Mouse (Mus musculus) CH12.LX (cell line): ENCODE measurements around the gene Acbd4. TPM values are rescaled to one million over a fixed set of nuclear protein-coding genes. Genes with fewer than 3 reads are reported as not detected.

Experiments used
- DNase-seq: peaks from one replicate; pipeline ENCODE4 v3.0.0-alpha.2; 2013; ENCODE audit errors: extremely low read depth
- H3K27ac ChIP-seq: 2 replicates; pipeline ENCODE4 v1.5.1; 2012; ENCODE audit warnings: low read depth, mild to moderate bottlenecking, control low read depth, moderate library complexity; ENCODE audit not compliant: insufficient read depth
- H3K27me3 ChIP-seq: replicated peaks from 2 replicates; pipeline ENCODE3; 2012; ENCODE audit warnings: inconsistent platforms
- H3K36me3 ChIP-seq, 2 experiments: replicated peaks in 1 of 2; 2 replicates each; pipeline versions ENCODE3 to v1.6.1; 2012; ENCODE audit warnings: inconsistent platforms in 1 of 2, low read length in 1 of 2, mild to moderate bottlenecking in 1 of 2, mixed read lengths in 1 of 2, moderate library complexity in 1 of 2; ENCODE audit not compliant: control insufficient read depth in 1 of 2, insufficient read depth in 1 of 2
- H3K4me1 ChIP-seq, 2 experiments: 2 replicates each; pipeline ENCODE4 v1.6.1; 2012; ENCODE audit warnings: inconsistent platforms in 1 of 2, moderate library complexity in 1 of 2; ENCODE audit not compliant: insufficient read depth in 2 of 2, control insufficient read depth in 1 of 2
- H3K4me2 ChIP-seq: 2 replicates; pipeline ENCODE4 v1.6.1; 2012; ENCODE audit warnings: low read depth, mild to moderate bottlenecking, control low read depth; ENCODE audit not compliant: poor library complexity, insufficient read depth, severe bottlenecking
- H3K4me3 ChIP-seq, 3 experiments: fragments of 150-350 bp in 1 of 3; sonication (generic) in 1 of 3; replicated peaks in 1 of 3; 2 replicates each; pipeline versions ENCODE3 to v1.5.1; 2011 to 2012; ENCODE audit warnings: low read depth in 2 of 3, low read length in 2 of 3, mild to moderate bottlenecking in 2 of 3, moderate library complexity in 2 of 3, control low read depth in 1 of 3, improper control_type of control experiment in 1 of 3, inconsistent platforms in 1 of 3, mixed read lengths in 1 of 3; ENCODE audit not compliant: poor library complexity in 1 of 3
- H3K79me2 ChIP-seq: replicated peaks from 2 replicates; pipeline ENCODE4 v1.6.1; 2012; ENCODE audit warnings: mild to moderate bottlenecking, moderate library complexity; ENCODE audit not compliant: control insufficient read depth, poor library complexity, insufficient read depth, severe bottlenecking; ENCODE audit errors: extremely low read depth
- H3K9ac ChIP-seq: 2 replicates; pipeline ENCODE4 v1.6.1; 2012; ENCODE audit warnings: low read depth, mild to moderate bottlenecking, control low read depth, moderate library complexity; ENCODE audit not compliant: insufficient read depth
- H3K9me3 ChIP-seq: replicated peaks from 2 replicates; pipeline ENCODE3; 2012; ENCODE audit warnings: low read length, inconsistent platforms, mixed read lengths
- BHLHE40 ChIP-seq: IDR thresholded peaks from 2 replicates; pipeline ENCODE4 v1.6.1; 2011; ENCODE audit warnings: mild to moderate bottlenecking, low read depth, low read length, improper control_type of control experiment
- CHD1 ChIP-seq: IDR thresholded peaks from 2 replicates; pipeline ENCODE4 v1.6.1; 2012; ENCODE audit warnings: low read depth, low read length, improper control_type of control experiment, inconsistent platforms
- CHD2 ChIP-seq: IDR thresholded peaks from 2 replicates; pipeline ENCODE4 v1.6.1; 2011; ENCODE audit warnings: low read length, improper control_type of control experiment
- CTCF ChIP-seq, 2 experiments: IDR thresholded peaks in 1 of 2; conservative IDR thresholded peaks in 1 of 2; 2 replicates each; pipeline ENCODE4 v1.5.1; 2011 to 2012; ENCODE audit warnings: low read depth in 2 of 2, low read length in 2 of 2, improper control_type of control experiment in 1 of 2, inconsistent platforms in 1 of 2, mild to moderate bottlenecking in 1 of 2, moderate library complexity in 1 of 2
- E2F4 ChIP-seq: IDR thresholded peaks from 2 replicates; pipeline ENCODE4 v1.6.1; 2011; ENCODE audit warnings: low read depth, low read length, improper control_type of control experiment; ENCODE audit not compliant: insufficient replicate concordance
- ELF1 ChIP-seq: IDR thresholded peaks from 2 replicates; pipeline ENCODE4 v1.6.1; 2014; ENCODE audit warnings: low read depth, mild to moderate bottlenecking, inconsistent platforms, low read length, improper control_type of control experiment
- EP300 ChIP-seq: IDR thresholded peaks from 2 replicates; pipeline ENCODE4 v1.6.1; 2011; ENCODE audit warnings: low read length, improper control_type of control experiment
- GABPA ChIP-seq: IDR thresholded peaks from 2 replicates; pipeline ENCODE4 v1.6.1; 2012; ENCODE audit warnings: low read depth, low read length, improper control_type of control experiment, inconsistent platforms; ENCODE audit not compliant: insufficient replicate concordance
- HCFC1 ChIP-seq: IDR thresholded peaks from 2 replicates; pipeline ENCODE4 v1.6.1; 2012; ENCODE audit warnings: low read depth, mild to moderate bottlenecking, inconsistent platforms, low read length, improper control_type of control experiment
- IRF4 ChIP-seq: IDR thresholded peaks from 2 replicates; pipeline ENCODE4 v1.6.1; 2014; ENCODE audit warnings: low read depth, mild to moderate bottlenecking, inconsistent platforms, low read length, improper control_type of control experiment
- JUN ChIP-seq: IDR thresholded peaks from 2 replicates; pipeline ENCODE4 v1.6.1; 2011; ENCODE audit warnings: low read depth, mild to moderate bottlenecking, low read length, improper control_type of control experiment, moderate library complexity; ENCODE audit not compliant: insufficient read depth
- JUND ChIP-seq: conservative IDR thresholded peaks from 2 replicates; pipeline ENCODE4 v1.6.1; 2011; ENCODE audit warnings: low read depth, low read length, improper control_type of control experiment
- KAT2A ChIP-seq: IDR thresholded peaks from 2 replicates; pipeline ENCODE4 v1.6.1; 2012; ENCODE audit warnings: low read length, improper control_type of control experiment, inconsistent platforms; ENCODE audit not compliant: insufficient replicate concordance
- MAFK ChIP-seq: IDR thresholded peaks from 2 replicates; pipeline ENCODE4 v1.6.1; 2011; ENCODE audit warnings: low read length, improper control_type of control experiment; ENCODE audit not compliant: insufficient replicate concordance
- MAZ ChIP-seq: IDR thresholded peaks from 2 replicates; pipeline ENCODE4 v1.6.1; 2012; ENCODE audit warnings: low read depth, mild to moderate bottlenecking, inconsistent platforms, low read length, improper control_type of control experiment, moderate library complexity
- MYC ChIP-seq: IDR thresholded peaks from 2 replicates; pipeline ENCODE4 v1.6.1; 2011; ENCODE audit warnings: low read depth, mild to moderate bottlenecking, improper control_type of control experiment, low read length
- NELFE ChIP-seq: IDR thresholded peaks from 2 replicates; pipeline ENCODE4 v1.6.1; 2011; ENCODE audit warnings: low read depth, low read length, improper control_type of control experiment
- NRF1 ChIP-seq: IDR thresholded peaks from 2 replicates; pipeline ENCODE4 v1.6.1; 2014; ENCODE audit warnings: low read depth, mild to moderate bottlenecking, inconsistent platforms, low read length, improper control_type of control experiment, moderate library complexity
- PAX5 ChIP-seq: IDR thresholded peaks from 2 replicates; pipeline ENCODE4 v1.6.1; 2012; ENCODE audit warnings: low read length, inconsistent platforms, mixed read lengths
- POLR2A ChIP-seq: IDR thresholded peaks from 2 replicates; pipeline ENCODE4 v1.6.1; 2011; ENCODE audit warnings: low read depth, mild to moderate bottlenecking, improper control_type of control experiment, low read length
- POLR2AphosphoS2 ChIP-seq: IDR thresholded peaks from 2 replicates; pipeline ENCODE4 v1.6.1; 2011; ENCODE audit warnings: low read depth, low read length, improper control_type of control experiment
- RAD21 ChIP-seq: IDR thresholded peaks from 2 replicates; pipeline ENCODE4 v1.6.1; 2011; ENCODE audit warnings: low read depth, mild to moderate bottlenecking, low read length, improper control_type of control experiment, moderate library complexity
- RCOR1 ChIP-seq: conservative IDR thresholded peaks from 2 replicates; pipeline ENCODE4 v1.6.1; 2012; ENCODE audit warnings: low read depth, mild to moderate bottlenecking, inconsistent platforms, low read length, improper control_type of control experiment
- SIN3A ChIP-seq: IDR thresholded peaks from 2 replicates; pipeline ENCODE4 v1.6.1; 2012; ENCODE audit warnings: low read length, improper control_type of control experiment, inconsistent platforms
- SMC3 ChIP-seq: IDR thresholded peaks from 2 replicates; pipeline ENCODE4 v1.6.1; 2011; ENCODE audit warnings: low read depth, low read length, improper control_type of control experiment
- TBP ChIP-seq: conservative IDR thresholded peaks from 2 replicates; pipeline ENCODE4 v1.6.1; 2011; ENCODE audit warnings: low read depth, low read length, improper control_type of control experiment
- TCF12 ChIP-seq: IDR thresholded peaks from 2 replicates; pipeline ENCODE4 v1.6.1; 2014; ENCODE audit warnings: low read depth, mild to moderate bottlenecking, inconsistent platforms, low read length, improper control_type of control experiment
- USF1 ChIP-seq: IDR thresholded peaks from 2 replicates; pipeline ENCODE4 v1.6.1; 2014; ENCODE audit warnings: low read depth, mild to moderate bottlenecking, inconsistent platforms, low read length, improper control_type of control experiment
- USF2 ChIP-seq: conservative IDR thresholded peaks from 2 replicates; pipeline ENCODE4 v1.6.1; 2011; ENCODE audit warnings: low read depth, low read length, improper control_type of control experiment
- ZC3H11A ChIP-seq: IDR thresholded peaks from 2 replicates; pipeline ENCODE4 v1.6.1; 2012; ENCODE audit warnings: low read depth, mild to moderate bottlenecking, inconsistent platforms, low read length, improper control_type of control experiment
- ZMIZ1 ChIP-seq: IDR thresholded peaks from 2 replicates; pipeline ENCODE4 v1.6.1; 2012; ENCODE audit warnings: low read depth, mild to moderate bottlenecking, inconsistent platforms, low read length, improper control_type of control experiment
- ZNF384 ChIP-seq: IDR thresholded peaks from 2 replicates; pipeline ENCODE4 v1.6.1; 2012; ENCODE audit warnings: low read depth, low read length, improper control_type of control experiment, inconsistent platforms
- dilution Hi-C: fragments of 300-500 bp; cut with MboI; formaldehyde crosslinking; loops from 2 replicates; pipeline ENCODE4 v1.14.3; 2020; ENCODE audit warnings: low sequenced_read_pairs; ENCODE audit not compliant: extremely low pct_unique_long_range_greater_than_20kb, extremely low pct_ligation_motif_present
- in situ Hi-C: fragments of 300-500 bp; cut with MboI; formaldehyde crosslinking; loops from 3 replicates; pipeline ENCODE4 v1.14.3; 2019; ENCODE audit warnings: low sequenced_read_pairs, low pct_ligation_motif_present, low pct_unique_long_range_greater_than_20kb, mixed read lengths
- polyA plus RNA-seq: library from polyadenylated mRNA; unstranded; fragments of >175 nt; gene quantifications from 2 replicates; pipeline ENCODE4 v1.2.1, GENCODE M21; 2012; ENCODE audit warnings: low read depth; ENCODE audit not compliant: insufficient read length
- total RNA-seq, 2 experiments: library from RNA; depleted of rRNA; stranded (reverse); fragments of 300-350 nt in 1 of 2; fragments of >200 nt in 1 of 2; gene quantifications; 2 replicates each; pipeline ENCODE4 v1.2.3; 2012 to 2014

Gene Acbd4
- total and polyA plus RNA-seq, 3 experiments: 51.4 to 68.4 (median 62.6) TPM

DNA sequence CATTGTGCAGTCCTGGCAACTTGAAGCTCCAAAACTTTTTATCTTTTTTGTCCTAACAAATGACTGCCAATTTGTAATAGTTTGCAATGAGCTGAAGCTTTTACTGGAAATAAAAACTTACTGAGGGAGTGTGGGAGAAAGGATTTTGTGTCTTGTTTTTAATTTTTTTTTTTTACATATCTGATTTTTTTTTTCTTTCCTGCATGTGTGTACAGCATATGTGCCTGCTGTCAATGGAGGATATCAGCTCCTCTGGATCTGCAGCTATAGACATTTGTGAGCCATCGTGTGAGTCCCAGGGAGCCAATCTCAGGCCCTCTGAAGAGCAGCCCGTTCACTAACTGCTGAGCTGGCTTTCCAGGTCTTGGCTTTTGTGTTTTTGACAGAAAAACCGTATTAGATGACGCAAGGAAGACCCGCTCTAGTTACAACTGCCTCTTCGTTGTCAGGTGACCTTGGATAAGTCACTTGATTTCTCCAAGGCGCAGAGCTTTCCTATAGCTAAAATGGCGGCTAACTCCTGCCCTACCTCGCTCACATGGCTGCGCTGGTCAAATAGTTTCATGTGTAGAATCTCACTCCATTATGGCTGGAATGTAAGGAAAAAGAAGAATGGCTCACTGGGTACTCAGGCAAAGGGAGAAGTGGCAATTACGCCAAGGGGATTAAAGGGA, 12.9 kb downstream of the Acbd4 start (continued):
- TF ChIP-seq ELF1: no peak
- TF ChIP-seq GABPA: no peak
- TF ChIP-seq EP300: no peak; the same call in 1 of the 2 replicates
- peak; percentile 59 for TF ChIP-seq HCFC1
- TF ChIP-seq TBP: peak; percentile 31; the same call in 1 of the 2 replicates
- peak; percentile 42 for TF ChIP-seq CHD1
- peak; percentile 93 for TF ChIP-seq MYC
- 0 out of 2 replicates have a peak, but pooled peaks have one; percentile 57 for TF ChIP-seq RCOR1
- peak; percentile 64 for TF ChIP-seq ZNF384
- peak; percentile 90 for TF ChIP-seq MAFK
- peak; percentile 60; the same call in 1 of the 2 replicates for TF ChIP-seq NELFE
- TF ChIP-seq POLR2A: peak; percentile 34; the same call in 1 of the 2 replicates
- TF ChIP-seq BHLHE40: peak; percentile 84
- no peak for TF ChIP-seq MAZ
- TF ChIP-seq USF1: peak; percentile 70
- TF ChIP-seq SMC3: peak; percentile 19; the same call in 1 of the 2 replicates

DNA sequence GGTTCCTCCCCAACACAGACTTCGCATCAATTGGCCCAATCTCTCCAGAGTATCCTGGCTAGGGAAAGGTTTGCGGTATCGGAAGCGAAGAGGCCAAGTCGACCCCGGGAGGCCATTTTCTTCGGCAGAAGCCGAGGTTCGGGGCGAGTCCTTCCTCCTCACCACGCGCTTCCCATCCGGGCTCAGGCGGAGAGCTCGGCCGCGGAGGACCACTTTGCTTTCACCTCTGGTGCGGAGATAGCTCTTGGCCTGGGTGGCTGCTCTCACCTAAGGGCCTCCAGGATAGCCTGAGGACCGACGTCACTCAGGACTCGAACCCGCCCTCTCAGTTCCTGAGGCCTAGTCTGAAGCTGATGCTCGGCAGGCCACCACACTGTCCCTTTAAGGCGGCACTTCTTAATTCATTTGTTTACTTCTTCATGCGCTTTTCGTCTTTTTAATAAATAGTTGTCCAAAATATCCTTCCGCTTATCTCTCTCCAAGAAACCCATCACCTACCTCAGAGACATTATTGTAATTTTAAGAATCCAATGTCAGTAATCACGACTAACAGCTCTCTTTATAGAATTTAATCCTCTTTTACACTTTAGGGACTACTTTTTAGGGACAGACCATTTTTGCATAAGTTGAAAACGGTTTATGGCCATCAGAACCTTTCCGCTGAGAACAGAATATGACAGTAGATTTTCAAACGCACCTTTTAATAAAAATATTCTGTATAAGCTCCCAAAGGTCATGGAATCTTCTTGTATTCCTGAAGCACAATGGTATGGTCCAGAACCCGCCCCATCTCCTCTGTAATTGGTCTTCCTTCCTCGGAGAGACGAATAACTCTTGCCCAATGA, 13.9 kb downstream of the Acbd4 start:
- peaks cover 22% of the 10 kb centered on the region for H3K79me2 ChIP-seq
- peak; percentile 96 for DNase-seq
- peak overlapping the region; percentile 74 to 84 (median 82) for H3K4me3 ChIP-seq
- peaks cover 8 to 38% of the 10 kb centered on the region in 2 experiments for H3K36me3 ChIP-seq
- H3K4me2 ChIP-seq: peak overlapping the region; percentile 74
- H3K27ac ChIP-seq: peak overlapping the region; percentile 95
- in situ Hi-C loops (no loop called here), dilution Hi-C loops (no loop called here)
- H3K27me3 ChIP-seq: no peaks in the 10 kb centered on the region
- H3K9ac ChIP-seq: peak overlapping the region; percentile 95
- H3K9me3 ChIP-seq: no peaks in the 10 kb centered on the region
- peaks cover 6 to 26% of the 10 kb centered on the region in 2 experiments; a peak in 3 of 4 replicates for H3K4me1 ChIP-seq
- peak; percentile 65 for TF ChIP-seq HCFC1
- TF ChIP-seq IRF4: peak; percentile 77
- TF ChIP-seq CHD1: peak; percentile 100
- TF ChIP-seq USF2: no peak; the same call in 1 of the 2 replicates
- peak; percentile 77; the same call in 1 of the 2 replicates for TF ChIP-seq POLR2AphosphoS2
- TF ChIP-seq CHD2: peak; percentile 53
- peak; percentile 82; the same call in 1 of the 2 replicates for TF ChIP-seq E2F4
- TF ChIP-seq EP300: peak; percentile 4; the same call in 1 of the 2 replicates
- TF ChIP-seq TCF12: peak; percentile 93
- TF ChIP-seq ZMIZ1: peak; percentile 98
- peak; percentile 84 for TF ChIP-seq MYC
- TF ChIP-seq NELFE: peak; percentile 96
- peak; percentile 96 for TF ChIP-seq SIN3A
- no peak for TF ChIP-seq CTCF (conservative IDR thresholded peaks at IDR 0.05 in 1 of 2, IDR thresholded peaks at IDR 0.05 in 1 of 2; ENCODE audit: low read depth in 2 of 2, low read length in 2 of 2)
- peak; percentile 73; the same call in 1 of the 2 replicates for TF ChIP-seq MAZ
- no peak; the same call in 1 of the 2 replicates for TF ChIP-seq GABPA
- TF ChIP-seq JUND: peak; percentile 64; the same call in 1 of the 2 replicates
- peak; percentile 69 for TF ChIP-seq BHLHE40
- TF ChIP-seq ZC3H11A: no peak
- TF ChIP-seq KAT2A: peak; percentile 97
- no peak for TF ChIP-seq SMC3
- no peak for TF ChIP-seq MAFK
- no peak for TF ChIP-seq PAX5
- TF ChIP-seq RCOR1: peak; percentile 86; the same call in 1 of the 2 replicates
- no peak; the same call in 1 of the 2 replicates for TF ChIP-seq JUN
- TF ChIP-seq RAD21: no peak
- TF ChIP-seq USF1: no peak
- peak; percentile 58 for TF ChIP-seq NRF1
